Mouse (Mus musculus) regulatory T cell (primary cell): ENCODE measurements at regions not wholly inside any gene's neighbourhood (a gene's known extent, or its start where the extent isn't known, plus 50 kb on each side); places are given as distances from the start of the nearest gene placed in this dataset.

ENCODE experiments used
- in situ Hi-C: fragments of 300-600 bp; cut with MboI, MseI; formaldehyde crosslinking; loops from one replicate; pipeline ENCODE4 v1.15.1; 2025; ENCODE audit warnings: high pct_unique_total_duplicates

DNA sequence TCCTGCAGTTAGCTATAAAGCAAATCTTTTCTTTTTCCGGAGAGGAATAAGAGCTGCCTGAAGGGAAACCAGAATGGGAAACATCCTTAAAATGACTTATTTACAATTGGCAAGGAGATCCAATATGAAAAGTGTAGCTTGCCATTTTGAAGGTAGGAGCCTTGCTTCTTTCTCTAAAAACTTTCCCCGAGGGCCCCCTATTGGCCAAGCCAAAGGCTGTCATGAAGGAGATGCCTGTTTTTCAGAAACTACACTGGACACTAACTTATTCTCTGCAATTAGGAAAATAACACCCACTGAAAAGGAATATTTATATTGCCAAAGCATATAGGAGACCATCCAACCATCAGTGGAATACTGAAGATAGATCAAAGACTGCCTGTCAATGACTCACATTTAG is 312.8 kb upstream of the Thrb start:
- in situ Hi-C loops, result loop anchor here (10.0 kb wide), 1 partner anchor 762 kb away; no protein-coding TSS in a partner anchor

DNA sequence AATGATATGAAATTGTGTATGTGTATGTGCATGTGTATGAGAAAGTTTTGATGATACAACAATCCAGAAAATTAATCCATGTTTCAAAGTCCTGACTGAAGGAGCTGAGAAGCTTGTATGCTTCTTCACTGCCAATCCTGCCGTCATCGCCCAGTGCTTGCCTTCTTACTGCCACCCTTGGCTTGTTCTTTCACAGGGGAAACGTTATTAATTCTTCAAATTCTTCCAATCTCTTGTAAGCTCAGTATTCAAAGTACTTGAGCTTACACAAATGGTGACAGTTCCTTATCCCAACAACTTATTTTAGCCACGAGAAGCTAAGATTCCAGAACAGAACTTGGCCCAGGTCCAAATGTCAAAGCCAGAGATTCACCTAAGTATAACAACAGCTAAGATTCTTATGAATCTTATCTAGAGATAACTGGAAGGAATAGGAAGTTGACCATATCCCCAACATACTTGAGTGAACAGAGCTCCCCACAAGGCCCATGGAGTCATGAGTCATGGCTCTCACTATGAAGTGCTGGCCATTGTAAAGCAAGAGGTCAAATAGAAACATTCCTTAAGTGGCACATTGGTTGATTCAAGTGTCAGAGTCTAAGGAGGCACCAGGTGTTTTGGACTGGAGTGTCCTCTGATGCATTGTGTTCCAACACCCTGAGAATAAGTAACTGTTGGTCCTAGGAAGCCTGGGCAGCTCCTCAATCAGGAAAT is 307.6 kb upstream of the Thrb start:
- in situ Hi-C loops, result no loop called here

DNA sequence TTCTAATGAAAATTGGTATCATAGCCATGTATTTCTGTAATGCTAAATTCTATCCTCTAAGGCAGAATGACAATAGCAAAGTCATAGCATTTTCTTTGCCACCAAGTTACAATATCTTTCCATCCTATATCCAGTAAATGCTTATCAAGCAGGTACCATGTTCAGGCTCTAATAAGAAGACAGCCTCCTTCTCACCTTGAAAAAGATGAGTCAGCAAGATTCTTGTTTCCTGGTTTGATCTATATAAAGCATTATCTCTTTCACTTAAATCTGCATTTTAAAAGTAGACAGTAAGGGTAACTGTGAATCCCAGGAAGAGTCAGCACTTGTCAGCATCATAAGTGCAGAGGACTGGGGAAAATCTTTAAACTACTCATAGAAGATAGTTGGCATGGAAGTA is 298.2 kb upstream of the Thrb start:
- in situ Hi-C loops, result no loop called here

DNA sequence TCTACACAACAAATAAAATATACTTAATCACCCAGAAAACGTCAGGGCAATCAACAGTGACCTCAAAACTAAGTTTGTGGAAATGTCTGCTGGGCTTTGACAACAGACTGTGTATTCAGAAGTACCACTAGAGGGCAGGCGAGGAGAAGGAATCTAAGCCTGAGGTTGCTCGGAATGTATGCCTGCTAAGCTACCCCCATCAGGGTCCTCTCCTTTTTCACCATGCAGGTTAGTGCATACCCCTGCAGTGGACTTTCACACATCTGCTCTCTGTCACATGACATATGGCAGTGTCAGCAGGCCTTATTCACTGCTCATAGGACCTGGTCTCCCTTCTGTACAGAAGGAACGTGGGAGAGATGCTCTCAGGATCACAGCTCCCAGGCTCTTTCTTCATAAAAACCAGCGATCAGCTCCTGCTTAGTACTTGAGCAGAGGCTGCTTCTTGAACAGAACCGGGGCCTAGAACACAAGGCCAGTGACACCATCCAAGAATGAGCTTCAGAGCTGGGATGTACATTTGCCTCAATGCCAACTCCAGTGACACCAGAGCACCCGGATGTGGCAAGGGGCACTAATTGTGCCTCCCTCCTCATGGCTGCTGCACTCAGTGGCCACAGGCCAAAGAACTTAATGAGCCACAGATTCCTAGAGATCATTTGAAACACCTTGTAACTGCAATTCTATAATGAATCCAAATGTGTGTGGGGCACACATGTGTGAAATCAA is 257.1 kb upstream of the Thrb start:
- in situ Hi-C loops, result loop anchor here (10.0 to 25.0 kb wide), 2 partner anchors 559 to 968 kb away; no protein-coding TSS in a partner anchor

DNA sequence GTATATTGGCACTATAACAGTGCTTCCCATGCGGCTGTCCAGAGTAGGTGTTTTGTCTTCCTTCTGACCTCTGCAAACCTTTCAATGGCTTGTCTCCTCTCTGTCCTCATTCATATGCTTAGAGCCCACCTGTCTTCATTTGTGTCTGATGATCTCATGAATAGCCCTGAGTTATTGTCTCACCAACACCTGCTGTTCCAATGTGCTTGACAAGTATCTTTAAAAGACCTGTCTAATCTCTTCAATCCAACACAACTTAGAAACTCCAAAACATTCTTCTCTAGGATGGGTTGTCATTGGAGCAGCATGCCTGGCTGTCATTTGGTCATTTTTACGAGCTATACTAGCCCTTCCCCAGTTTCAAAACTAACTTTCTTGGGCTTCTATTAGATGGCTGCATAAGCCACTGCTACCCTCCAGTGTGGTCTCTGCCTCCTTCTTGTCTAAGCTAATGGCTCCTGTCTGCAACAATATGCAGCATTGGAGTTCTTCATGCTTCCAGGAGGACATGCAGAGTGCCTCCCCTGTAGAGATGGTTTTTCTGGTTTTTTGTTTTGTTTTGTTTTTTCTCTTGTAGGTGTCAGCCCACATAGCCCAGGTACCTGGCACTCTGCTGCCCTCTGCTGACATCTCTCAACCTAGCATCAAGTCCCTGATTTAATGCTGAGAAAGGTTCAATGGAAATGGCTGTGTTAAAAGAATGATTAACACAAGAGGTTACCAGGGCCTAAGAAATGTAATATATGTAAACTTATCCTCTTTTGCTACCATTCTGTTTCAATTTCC is 254.3 kb upstream of the Thrb start:
- in situ Hi-C loops, result loop anchor here (5.0 to 25.0 kb wide), 3 partner anchors 557 to 971 kb away; no protein-coding TSS in a partner anchor

DNA sequence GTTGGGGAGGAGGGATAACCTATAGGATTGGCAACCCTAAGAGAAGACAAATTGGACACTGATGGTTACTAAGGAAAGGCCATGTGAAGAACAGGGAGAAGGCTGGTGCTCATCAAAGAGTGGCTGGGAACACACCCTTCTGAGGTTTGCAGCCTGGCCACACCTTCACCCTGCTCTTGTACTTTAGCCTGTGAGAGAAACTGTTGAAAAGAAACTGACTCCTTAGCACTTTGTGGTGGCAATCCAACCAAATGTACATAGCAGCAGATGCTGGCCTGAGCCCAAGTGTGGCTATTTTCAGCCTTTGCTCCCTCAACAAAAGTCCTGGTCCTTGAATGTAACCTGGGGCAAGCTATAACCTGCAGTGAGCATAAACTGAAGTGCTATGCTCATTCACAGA is 253.2 kb upstream of the Thrb start:
- in situ Hi-C loops, result loop anchor here (5.0 to 25.0 kb wide), 3 partner anchors 555 to 972 kb away; no protein-coding TSS in a partner anchor

DNA sequence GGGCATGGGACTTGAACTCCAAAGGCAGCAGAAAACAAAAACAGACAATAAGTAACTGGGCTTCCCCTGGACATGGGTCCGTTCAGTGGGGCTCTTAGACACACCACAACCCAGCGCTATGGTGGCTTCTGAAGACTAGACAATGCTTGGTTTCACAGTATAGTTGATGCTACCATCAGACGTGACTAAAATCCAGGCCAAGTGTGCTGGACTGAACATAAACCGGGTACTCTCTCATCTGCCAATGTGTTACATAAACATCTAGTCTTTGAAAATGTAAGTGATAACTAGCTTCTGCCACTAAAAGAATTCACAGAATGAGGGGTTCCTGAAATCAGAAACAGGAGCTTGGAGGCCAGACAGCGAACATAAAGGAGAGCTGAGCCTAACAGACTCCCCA is 251.7 kb upstream of the Thrb start:
- in situ Hi-C loops, result loop anchor here (5.0 to 25.0 kb wide), 3 partner anchors 554 to 974 kb away; no protein-coding TSS in a partner anchor

DNA sequence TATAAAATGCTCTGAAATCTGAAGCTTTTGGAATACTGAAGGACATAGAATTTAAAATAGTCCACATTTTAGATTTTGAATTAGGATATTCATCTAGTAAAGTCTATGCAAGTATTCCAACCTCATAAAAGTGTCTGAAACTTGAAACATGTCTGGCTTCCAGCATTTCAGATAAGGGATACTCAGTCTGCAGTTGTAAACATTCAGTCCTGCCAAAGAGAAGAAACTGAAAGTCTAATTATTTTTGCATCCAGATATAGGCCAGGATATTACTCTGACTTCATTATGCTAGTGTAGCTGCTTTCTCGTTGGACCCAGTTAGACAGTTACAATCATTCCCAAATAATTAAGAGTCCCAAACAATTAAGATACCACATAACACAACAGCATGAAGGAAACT is 251.2 kb upstream of the Thrb start:
- in situ Hi-C loops, result loop anchor here (5.0 to 25.0 kb wide), 3 partner anchors 553 to 974 kb away; no protein-coding TSS in a partner anchor

DNA sequence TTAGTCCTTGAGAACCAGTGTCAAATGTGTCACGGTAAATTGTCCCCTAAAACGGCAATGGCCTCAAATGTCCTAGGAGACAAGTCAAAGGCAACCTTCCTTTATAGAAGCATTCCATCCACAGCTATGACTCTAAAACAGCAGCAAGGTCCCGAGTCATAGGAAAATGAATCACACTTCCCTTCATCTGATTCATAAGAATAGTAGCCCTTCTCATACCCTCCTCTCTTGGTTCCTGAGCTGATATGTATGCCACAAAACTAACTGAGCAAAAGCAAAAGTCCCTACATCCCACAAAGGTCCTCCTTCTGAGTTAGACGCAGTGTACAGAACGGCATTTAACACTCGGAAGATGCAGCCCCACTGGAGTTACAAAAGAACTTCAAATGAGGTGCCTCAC is 250.6 kb upstream of the Thrb start:
- in situ Hi-C loops, result loop anchor here (5.0 to 25.0 kb wide), 3 partner anchors 553 to 975 kb away; no protein-coding TSS in a partner anchor

DNA sequence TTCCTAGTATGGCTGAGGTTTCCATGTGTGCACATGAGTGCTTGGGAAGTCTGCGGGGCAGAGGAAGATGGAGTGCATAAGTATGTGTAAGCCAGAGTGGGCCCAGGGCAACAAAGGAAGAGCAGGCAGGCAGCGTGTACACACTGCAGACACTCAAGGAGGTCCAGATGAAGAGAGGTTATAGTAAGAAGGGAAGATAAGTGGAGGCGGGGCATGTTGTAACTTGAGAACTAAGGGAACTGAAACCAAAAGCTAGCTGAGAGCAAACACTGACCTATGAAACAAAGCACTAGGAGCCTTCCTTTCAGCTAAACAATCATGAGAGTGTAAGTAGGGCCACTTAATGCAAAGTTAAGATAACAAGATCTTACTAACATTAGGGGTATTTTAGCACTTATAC is 249.3 kb upstream of the Thrb start:
- in situ Hi-C loops, result loop anchor here (25.0 kb wide), 1 partner anchor 552 kb away; no protein-coding TSS in a partner anchor

DNA sequence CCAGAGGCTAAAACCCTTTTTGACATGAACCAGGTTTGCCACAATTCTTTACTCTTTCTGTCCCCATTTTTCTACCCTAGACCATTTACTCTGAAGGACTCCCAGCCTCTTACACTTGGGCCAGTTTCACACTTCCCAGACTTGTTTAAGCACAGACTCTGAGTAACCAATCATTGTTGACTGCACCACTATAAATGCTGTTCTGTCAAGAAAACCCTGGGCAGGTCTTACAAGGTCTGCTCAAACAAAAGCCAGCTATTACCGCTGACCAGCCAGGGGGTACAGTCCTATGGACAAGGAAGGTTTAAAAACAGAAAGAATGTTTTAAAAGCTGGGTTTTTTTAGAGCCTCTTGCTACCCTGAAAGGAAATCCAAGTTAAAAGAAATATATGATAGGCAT is 248.8 kb upstream of the Thrb start:
- in situ Hi-C loops, result loop anchor here (25.0 kb wide), 1 partner anchor 551 kb away; no protein-coding TSS in a partner anchor

DNA sequence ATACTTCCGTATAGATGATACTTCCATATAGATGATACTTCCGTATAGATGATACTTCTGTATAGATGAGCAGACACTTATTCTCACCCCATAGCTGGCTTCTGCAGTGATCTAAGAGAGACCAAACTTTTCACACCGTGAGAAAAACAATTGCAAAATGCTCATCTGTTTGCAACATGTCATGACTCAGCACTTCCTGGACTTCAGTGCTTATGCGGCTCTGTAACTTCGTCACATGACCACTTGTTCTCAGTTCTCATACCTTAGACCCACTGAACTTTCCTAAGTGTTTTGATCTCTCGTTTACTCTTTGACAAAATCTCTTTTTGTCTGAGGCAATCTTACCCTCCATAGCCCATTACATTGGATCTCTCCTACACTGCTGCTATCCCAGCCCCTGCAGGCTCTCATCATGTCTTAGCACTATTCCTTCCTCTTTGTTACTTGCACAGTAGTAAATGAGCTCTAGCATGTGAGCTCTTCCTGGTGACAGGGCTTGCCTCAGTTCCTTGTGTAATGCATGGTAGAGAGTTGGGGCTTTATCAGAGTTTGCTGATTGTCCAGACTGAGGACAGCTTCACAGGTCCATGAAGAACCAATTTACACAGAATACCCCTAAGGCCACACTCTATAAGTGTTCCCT is 245.7 kb upstream of the Thrb start:
- in situ Hi-C loops, result loop anchor here (25.0 kb wide), 1 partner anchor 548 kb away; no protein-coding TSS in a partner anchor

DNA sequence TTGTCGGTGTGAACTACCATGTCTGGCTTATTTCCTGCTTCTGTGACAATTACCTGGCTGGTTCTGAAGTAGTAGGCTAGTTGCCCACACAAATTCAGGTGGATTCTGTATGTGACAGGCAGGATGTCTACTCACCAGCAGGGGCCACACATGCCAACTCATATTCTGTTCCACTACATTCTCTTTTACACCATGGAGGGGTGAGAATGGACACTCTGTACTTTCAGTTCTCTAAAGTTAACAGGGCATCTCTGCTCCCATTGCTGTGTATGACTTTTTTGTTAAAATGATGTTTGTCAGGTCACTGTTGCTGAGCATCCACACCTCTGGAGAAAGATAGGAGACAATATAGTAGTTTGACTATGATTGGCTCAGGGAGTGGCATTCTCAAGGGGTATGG is 232.3 kb upstream of the Thrb start:
- in situ Hi-C loops, result no loop called here

DNA sequence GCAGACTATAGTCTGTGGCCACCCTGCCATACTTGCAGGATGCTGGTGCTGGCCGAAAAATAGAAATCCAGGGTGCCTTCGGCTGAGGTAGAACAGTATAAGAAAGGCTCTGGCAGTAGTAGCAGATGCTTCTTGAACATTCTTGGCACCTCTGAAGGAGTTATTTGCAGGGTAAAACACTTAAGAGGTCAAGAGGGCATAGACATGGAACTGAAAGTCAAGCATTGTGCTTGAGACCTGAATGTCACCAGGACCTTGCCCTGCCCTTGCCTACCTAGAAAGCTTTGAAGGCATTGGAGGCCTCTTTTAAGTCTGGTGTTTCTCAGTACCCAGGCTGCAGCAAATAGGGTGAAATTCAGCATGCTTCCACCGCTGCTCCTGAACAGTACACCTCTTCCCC is 230.9 kb upstream of the Thrb start:
- in situ Hi-C loops, result no loop called here

DNA sequence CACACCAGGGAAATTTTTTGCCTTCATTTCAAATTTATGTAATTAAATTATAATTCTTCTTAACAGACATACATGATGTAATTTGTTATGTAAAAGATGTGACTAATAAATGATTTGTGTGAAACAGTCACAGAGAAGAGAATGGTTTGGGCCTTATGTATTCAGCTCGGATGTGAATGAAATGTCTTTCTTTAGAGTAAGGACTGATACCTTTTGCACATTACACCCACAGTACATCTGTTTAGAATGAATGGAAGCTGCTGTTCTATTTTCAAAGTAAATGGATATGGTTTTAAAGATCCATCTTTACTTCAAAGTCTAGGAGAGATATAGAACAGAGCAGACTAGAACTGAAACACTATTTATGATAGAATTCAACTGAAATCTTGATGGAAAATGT is 226.7 kb upstream of the Thrb start:
- in situ Hi-C loops, result no loop called here

DNA sequence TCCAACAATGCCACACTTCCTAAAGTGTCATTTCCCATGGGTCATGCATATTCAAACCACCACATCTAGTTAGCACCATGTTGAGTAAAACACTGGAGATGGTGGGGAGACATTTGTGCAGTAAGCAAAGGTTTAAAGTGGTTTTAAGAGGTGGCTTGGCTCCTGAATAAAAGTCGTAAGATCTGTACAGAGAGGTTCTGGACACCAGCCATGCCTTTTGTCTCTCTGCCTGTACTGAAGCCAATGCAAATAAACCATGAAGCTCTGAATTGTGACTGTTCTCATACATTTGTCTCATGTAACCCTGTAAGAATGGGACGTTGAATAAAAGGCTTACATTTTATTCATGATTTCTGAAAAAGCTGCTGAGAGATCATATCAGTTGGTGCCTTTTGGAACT is 202.1 kb upstream of the Thrb start:
- in situ Hi-C loops, result loop anchor here (10.0 kb wide), 1 partner anchor 997 kb away; no protein-coding TSS in a partner anchor

DNA sequence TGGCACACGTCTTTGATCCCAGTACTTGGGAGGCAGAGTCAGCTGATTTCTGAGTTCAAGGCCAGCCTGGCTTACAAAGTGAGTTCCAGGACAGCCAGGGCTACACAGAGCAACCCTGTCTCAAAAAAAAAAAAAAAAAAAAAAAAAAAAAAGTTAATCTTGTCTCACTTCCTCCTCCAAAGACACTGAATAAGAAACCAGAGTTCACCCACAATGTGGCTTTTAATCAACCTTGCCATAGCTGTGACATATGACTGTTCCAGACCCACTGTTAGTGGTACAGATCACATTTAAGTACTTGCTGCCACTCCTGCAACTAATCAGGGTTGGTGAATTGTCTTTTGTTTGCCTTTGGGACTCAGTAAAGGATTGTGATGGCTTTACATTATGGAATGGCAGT is 181.1 kb upstream of the Thrb start:
- in situ Hi-C loops, result no loop called here

DNA sequence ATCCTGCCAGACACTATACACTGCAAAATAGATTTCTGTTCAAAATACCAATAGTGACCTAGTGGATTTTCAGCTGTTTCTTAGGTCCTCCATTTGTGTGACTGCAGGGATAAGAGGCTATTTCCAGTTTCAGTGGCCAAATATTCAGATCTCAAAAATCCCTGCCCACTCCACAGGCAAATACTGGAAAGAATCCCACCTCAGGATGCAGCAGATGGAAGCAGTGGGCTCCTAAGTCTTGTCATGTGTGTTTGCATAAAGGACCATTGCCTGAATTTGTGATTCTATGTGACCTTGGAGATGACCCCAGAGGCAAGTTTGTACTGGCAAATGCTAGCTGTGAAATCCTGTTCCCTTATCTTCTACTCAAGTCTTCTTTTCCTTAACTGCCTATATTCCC is 175.2 kb upstream of the Thrb start:
- in situ Hi-C loops, result no loop called here

DNA sequence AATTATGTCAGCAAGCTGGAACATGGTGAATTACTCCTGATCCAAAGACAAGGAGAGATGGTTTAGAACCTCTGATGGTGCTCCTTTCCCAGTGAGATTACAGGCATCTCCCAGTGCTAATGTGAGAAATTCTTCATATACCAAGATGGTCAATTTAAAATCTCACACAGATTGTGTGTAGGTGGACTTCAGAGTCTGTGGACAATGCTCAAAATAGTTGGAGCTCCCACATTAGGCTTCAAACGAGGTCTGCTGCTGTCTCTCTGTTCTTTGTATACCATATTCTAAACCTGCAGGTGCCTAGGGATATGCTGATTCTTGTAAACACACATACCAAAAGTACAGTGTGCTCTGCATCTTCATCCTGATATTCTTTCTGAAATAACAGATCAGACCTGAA is 146.3 kb upstream of the Thrb start:
- in situ Hi-C loops, result no loop called here

DNA sequence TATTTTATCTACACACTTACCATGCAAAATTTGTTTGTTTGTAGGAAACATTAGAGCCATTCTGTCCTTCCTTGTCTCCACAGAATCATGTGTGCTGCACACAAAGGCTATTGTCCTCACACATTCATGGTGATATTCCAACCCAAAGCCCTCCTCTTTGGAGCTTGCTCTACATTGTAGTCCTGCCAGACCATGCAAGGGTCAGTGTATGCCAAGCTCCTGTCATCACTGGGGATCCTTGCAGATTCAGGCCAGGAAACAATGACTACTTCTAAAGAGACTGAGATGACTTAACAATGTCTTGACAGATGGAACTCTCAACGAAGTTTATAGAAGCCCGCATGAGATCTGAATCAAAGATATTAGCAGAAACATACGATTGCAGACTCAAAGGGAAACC is 137.4 kb upstream of the Thrb start:
- in situ Hi-C loops, result no loop called here

DNA sequence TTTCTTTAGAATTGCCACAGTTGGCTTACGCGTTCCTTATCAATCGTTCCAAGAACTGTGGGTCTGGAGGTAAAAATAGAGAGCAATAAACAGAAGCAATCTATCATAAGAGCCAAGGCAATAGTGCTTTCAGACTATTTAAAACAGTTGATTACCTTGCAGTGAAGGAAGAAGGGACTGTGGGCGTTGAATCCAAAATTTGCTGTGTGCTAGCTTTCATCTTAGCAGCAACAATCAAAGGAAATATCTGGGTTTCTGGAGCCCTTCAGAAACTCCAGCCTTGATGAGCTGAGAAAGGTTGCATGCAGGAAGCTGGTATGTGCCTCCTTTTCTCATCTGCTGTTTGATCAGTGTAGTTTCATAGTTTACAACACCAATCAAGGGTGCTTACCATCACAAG is 136.1 kb upstream of the Thrb start:
- in situ Hi-C loops, result no loop called here
